Mouse (Mus musculus): ENCODE results near the gene Smox. TPM values are rescaled to one million over a fixed set of nuclear protein-coding genes. Genes with fewer than 3 reads are reported as not detected.

The Smox gene
- total RNA-seq, 2 experiments from 2014 or later, result 68.0 to 74.6 TPM

DNA sequence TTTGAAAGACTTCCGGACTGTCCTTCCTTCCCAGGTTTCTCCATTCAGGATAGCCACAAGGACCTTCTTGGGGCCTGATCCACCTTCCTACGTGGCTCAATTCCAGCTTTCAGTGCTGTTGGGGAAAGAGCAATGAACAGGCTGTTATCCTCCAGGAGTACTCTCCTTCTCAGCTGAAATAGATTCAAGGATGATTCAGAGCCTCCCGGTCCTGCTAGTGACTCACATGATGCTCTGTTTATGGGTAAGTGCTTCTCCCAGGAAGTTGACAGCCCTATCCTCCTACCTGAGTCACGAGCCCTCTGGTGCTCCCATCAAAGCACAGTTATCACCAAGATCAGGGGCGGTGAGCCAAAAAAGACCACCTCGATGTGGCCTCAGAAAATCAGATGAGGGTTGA, 7.1 kb upstream of the Smox start:
- DNase-seq (ENCODE audit: low spot score in 2 of 2), result no peak

DNA sequence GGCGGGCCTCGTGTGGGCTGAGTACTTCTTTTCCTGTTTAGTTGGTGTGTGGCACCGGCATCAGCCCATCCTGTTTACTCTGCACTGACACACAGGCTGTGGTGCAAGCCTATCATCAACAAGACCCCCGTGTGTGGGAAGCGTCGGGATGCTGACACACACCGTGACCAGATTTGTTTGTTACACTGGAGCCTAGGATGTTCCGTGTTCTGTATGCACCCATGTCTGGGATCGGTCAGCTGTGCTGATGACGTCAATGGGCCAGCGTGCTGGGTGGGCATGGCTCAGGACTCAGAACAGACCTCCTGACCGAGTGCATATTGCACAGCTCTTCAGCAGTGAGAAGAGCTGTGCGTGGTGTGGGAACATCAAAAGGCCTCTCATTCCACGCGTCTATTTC, 6.2 kb upstream of the Smox start:
- DNase-seq (ENCODE audit: low spot score in 2 of 2), result no peak

- no peak for DNase-seq (ENCODE audit: low spot score in 2 of 2)
Measured at GRCm38 (mm10) chr2:131486046-131486445, 5.2 kb upstream of the Smox start.

DNA sequence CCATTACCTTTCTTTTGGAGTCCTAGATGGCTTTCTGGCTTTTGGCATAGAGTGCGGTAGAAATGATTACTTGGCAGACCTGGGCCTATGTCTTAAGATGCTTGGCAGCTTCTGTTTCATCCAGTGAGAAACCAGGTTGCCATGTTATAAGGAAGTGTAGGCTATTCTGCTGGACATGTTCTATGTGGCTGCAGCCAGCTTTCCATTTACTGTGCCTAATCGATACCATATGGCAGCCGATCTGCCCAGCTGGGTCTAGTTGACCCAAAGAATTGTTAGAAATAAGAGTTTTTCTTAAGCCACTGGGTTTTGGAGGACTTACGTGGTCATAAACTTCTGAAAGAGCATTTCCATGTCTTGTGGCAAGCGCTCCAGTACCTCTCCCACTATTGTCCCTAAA, 4.0 kb upstream of the Smox start:
- DNase-seq (ENCODE audit: low spot score in 2 of 2), result no peak

DNA sequence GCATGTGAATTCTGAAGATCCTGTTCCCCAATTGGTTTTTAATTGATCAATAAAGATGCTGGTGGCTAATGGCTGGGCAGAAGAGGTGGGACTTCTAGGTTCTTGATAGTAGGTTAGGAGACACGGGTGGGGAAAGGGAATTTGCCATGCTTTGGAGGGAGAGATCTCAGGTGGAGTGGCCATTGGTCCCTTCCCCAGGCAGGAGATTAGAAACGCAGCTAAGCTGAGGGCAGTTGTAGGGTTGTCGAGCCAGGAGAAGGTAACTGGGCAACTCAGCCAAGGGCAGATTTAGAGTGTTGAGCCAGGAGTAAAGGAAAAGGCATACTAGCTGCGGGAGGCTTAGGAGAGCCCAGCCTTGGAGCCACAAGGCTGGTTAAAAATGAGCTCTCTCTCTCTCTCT, 3.0 kb upstream of the Smox start:
- DNase-seq (ENCODE audit: low spot score in 2 of 2), result no peak

- no peak for DNase-seq (ENCODE audit: low spot score in 2 of 2)
Measured at GRCm38 (mm10) chr2:131488870-131489269, 2.4 kb upstream of the Smox start.

DNA sequence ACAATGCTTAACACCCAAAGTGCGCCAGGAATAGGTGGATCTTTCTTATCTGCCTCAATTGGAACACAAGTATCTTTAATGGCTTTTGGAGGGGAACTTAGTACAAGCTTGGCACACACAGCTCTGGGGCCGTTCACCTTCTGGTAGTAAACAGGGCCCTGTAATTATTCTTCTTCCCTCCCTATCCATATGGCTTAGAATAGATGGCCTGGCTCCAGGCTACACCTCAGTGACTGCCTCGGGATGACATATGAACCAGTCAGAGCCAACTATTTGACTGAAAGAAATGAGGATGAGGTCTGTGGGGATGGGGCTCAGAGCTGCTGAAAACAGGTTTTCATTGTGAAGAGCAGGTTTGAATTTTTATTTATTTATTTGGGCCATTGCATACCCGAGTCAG, 1.7 kb upstream of the Smox start:
- no peak for DNase-seq (ENCODE audit: low spot score in 2 of 2)

DNA sequence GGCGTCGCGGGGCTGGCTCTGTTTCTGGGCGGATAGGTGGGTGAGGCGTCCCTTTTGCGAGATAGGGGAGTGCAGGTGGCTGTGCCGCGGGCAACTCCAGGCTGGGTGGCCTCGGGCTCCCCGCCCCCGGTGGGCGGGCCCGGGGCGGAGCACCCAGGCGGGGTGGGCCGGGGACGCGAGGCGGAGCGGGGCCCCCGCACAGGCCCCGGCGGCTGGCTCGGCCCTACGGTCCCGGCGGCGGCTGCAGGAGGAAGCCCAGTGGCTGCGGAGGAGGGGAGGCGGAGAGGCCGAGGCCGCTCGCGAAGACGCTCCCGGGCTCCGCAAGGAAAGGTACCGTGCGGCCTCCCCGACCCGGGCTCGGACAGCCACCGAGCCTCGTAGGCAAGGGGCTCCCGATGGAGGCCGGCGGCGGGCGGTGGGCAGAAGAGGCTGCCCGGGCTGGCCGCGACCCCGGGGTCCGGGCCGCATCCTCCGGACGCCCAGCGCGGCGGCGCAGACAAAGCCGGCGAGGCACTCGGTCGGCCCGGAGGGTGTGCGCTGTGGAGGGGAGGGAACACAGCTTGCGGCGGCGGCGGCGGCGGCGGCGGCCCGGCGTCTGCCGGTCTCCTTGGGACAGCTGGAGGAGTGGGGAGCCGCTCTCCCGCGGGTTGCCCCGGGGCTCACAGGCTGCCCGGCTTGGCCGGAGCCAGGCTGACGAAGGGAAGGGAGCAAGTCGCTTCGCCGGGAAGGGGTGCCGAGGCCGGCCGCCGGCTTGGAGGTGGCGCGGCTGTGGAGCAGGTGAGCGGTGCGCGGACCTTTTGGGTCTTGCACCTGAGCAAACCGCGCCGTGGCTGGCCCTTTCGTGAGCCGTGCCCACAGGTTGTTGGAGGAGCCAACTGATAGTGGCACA, 655 bp downstream of the Smox start:
- DNase-seq (ENCODE audit: low spot score in 2 of 2), result peak; percentile 76 to 86

- DNase-seq (ENCODE audit: low spot score in 2 of 2), result no peak
Measured at GRCm38 (mm10) chr2:131492596-131493139, 1.4 kb downstream of the Smox start.

DNA sequence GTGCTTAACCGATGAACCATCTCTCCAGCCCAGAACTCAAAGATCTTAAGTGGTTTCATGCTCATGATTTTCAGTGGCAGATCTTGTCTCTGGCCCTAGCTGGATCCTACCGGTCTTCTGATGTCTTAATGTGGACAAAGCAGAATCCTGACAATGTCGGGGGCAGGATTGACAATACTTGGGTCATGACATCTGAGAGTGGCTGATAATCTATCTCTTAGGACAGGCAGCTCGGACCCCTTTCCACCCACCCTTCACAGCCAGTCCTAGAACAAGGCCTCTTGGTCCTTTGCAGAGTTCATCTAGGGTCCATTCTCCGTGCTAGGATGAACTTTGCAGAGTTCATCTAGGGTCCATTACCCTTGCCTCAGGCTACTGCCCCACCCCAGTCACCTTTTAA, 2.1 kb downstream of the Smox start:
- DNase-seq (ENCODE audit: low spot score in 2 of 2), result no peak

- no peak for DNase-seq (ENCODE audit: low spot score in 2 of 2)
Measured at GRCm38 (mm10) chr2:131495256-131495655, 4.0 kb downstream of the Smox start.

DNA sequence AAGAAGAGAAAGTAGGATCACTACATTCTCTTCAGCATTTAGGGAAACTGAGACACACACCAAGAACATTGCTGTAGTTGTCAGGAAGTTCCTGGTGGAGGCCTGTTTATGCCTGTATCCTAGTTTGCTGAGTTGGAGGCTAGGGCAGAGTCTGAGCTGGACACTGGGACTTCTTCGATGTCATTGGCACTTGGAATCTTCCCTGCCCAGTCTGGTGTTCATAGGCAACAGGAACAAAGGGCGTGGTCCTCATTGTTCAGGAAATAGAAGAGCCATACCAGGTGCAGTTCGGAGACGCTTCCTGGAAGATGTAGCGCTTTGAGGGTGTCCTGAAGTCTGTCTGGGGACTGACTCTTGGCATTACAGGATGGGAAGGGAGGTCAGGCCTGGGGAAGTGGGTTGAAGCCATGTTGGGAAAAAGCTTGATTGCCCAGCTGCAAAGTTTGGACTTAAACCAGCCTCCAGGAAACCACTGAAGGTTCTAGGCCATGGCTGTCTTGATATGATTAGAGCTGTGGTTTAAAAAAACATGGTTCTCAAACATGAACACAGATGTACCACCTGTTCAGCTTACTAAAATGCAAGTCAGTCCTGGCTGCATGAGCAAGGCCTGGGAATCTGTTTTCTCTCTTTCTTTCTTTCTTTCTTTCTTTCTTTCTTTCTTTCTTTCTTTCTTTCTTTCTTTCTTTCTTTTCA, 5.0 kb downstream of the Smox start:
- no peak for DNase-seq (ENCODE audit: low spot score in 2 of 2)

DNA sequence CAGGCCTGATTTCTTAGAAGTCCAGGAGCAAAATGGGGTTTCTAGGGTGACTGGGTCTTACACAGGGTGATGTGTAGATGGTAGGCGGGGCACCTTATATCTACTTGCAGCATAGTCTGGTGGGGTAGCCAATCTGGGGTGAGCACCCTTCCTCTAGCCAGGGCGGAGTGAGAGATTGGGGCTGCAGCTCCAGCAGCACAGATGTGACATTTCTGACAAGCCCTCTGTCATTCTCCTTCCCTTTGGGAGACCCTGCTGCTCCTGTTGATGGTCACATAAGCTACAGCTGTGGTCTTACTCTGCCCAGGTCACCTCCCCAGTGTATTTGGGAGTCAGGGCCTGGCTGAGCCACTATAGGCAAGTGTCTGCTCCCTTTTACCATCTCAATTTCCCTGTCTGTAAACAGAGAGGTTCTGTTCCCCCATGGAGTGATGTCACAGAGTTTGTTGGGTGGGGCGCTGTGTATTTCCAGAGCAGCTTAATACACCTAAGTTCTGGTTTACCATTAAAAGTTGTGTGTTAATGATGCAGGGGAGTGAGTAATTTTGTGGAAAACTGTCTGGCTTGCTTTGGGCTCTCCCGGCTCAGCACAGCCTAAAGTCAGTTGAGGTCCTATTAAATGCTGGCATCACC, 6.0 kb downstream of the Smox start:
- no peak for DNase-seq (ENCODE audit: low spot score in 2 of 2)

DNA sequence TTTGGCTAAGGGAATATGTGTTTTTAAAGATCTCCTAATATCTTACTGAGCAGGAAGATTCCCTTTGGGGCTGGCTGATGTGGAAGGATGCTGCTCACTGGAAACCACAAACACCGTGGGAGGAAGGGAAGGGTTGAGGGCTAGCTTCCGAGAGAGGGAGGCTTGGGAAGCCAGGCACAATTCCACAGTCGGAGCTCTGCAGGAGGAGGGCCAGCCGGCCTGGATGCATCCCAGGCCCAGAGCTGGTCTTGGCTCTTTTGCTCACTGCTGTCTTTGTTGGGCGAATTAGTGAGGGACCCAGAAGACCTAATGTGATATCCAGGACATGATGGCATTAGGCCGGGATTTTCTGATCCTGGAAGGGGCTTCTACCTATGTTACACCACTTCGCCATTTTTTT, 6.9 kb downstream of the Smox start:
- peak; percentile 64 to 71 for DNase-seq (ENCODE audit: low spot score in 2 of 2)

DNA sequence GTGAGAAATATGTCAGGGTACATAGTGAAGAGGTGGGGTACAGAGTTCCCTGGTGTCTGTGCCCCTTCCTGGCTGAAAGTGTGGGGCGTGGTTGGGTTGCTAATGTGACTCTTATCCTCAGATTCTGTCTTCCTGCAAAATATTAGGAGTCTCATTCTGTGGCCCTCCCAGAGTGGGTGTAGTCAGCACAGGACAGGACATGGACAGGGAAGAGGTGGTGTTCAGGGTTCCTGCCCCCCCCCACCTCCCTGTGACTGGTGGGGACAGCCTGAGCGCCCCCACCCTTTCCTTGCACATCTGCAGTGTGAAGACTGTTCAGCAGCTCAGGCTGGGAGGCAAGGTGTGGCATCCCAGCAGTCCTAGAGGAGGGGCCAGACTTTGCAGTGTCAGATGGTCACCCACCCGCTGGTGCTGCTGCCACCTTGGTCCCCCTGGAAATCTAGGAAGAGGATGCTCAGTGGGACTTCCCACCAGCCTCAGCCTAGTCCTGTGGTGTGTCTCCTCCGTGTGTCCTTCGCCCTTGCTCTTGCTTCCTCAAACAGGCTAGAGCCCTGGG, 8.1 kb downstream of the Smox start:
- no peak for DNase-seq (ENCODE audit: low spot score in 2 of 2)

DNA sequence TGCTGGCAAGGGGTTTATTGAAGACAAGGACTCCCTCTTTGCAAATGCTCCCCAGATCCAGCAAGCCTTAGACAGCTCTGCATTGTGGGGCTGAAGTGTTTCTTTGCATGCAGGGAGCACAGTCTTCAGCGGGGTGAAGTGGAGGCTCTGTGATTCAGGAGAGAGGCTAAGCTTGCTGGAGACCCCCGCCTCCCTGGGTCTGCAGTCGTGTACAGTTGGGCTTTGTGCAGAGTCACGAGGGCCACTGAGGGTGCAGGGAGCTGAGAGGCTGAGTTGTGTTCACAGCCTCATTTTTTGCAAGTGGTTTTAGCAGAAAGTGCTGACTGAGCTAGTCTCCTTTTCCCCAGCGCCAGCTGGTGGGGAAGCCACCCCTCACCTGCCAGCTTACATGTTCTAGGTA, 10.6 kb downstream of the Smox start:
- DNase-seq (ENCODE audit: low spot score in 2 of 2), result no peak

DNA sequence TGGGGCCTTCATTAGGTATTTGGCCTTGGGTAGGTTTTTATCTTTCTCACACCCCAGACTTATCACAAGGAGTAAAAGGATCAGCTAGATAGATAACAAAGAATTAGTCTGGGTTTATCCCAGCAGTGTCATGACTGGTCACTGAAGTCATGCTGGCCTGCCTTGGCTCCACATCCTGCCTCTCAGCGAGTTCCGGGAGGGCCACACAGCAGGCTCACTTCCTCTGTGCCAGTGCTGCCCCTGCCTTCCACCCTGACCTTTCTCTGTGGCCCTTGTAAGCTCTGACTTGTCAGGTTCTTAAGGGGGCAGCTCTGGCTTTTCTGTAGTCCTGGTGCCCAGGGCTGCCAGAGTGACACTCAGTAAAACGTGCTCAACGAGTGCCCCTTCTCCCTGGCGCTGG, 11.3 kb downstream of the Smox start:
- no peak for DNase-seq (ENCODE audit: low spot score in 2 of 2)

DNA sequence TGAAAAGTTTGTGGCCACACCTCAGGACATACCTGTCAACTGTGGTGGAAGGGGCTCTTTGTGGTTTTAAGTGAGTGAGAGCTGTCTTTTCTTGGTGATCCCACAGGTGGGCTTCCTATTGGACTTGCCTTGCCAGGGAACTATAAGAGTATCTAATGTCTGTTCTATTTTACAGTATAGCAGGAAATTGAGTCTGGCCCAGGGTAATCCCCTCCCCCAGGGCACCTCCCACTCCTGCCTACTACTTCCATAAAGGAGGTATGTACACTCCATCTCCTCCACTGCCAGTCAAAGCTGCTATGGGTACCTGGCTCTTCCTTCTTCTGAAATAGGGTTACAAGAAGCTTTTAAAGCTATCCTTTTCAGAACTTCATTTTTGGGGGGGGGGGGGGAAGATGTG, 14.1 kb downstream of the Smox start:
- no peak for DNase-seq (ENCODE audit: low spot score in 2 of 2)

DNA sequence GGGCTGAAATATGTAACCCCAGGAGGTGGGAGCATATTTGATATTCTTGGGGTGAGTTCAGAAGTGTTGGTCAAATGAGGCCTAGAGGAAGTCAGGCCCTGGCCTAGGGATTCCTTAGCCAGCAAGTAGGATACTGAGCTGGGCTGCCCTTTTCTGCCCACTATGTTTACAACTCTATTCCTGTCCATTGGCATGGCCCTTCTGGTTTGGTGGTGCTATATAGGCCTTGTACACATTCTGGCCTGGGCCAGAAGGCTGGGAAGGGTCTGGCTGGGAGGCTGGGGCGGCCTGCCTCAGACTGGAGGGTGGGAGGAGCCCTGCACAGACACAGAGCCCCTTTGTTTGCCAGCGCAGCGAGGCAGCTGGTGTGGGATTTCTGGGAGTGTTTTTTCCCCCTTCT, 15.1 kb downstream of the Smox start:
- peak; percentile 44 to 51 for DNase-seq (ENCODE audit: low spot score in 2 of 2)

GRCm38 (mm10) chr2:131508501-131508900, 17.2 kb downstream of the Smox start:
- peak; percentile 42 to 52 for DNase-seq (ENCODE audit: low spot score in 2 of 2)

GRCm38 (mm10) chr2:131509671-131510313, 18.5 kb downstream of the Smox start:
- peak; percentile 64 to 76 for DNase-seq (ENCODE audit: low spot score in 2 of 2)

Measured in layer of hippocampus, postnatal 10 days (tissue).